Mouse (Mus musculus): ENCODE data around the gene Apoc3. TPM values are rescaled to one million over a fixed set of nuclear protein-coding genes. Genes with fewer than 3 reads are reported as not detected.

Apoc3 gene
- polyA plus RNA-seq, 1 experiment from 2014 or later: 4.2 TPM

DNA sequence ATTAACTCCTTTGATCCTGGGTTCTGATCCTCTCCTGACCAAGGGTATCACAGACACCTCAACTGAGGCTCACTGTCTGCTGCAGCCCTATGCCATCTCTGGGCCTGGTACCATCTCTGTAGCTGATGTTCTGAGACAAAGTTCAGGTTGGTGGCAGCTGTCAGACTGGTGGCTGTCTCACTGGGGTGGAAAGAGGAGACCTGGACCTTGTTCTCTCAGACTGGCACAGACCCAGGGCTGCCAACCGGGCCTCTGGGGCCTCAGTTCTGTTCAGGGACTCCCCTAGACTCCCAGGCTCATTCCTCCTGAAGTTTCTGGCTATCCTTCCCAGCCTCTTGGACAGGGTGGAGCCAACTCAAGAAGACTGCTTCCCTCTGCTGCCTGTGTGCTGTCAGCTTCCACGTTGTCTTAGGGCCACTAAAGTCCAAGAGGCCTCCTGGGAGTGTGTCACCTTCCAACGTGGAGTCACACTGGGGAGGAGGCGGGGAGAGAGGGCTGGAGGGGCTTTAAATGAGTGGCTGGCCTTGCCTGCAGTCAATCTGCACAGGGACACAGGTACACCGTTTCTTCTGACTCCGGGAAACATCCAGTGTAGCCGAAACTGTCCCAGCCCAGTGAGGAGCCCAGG is 5.2 kb upstream of the Apoc3 start, which contains the start of gene Apoa4:
TSS of gene Apoa4 (plus strand) at position 171 of the 628 bp plus-strand sequence.
- 61% methylated on average over 7 of the region's 7 CpGs for WGBS
- Histone ChIP-seq H3K27me3 (replicated peaks; ENCODE audit: control insufficient read depth, insufficient read depth, low read length) (no peaks in the 10 kb centered on the region), H3K36me3 (ENCODE audit: control insufficient read depth, insufficient read depth, low read length) (no peaks in the 10 kb centered on the region), H3K27ac (ENCODE audit: low read depth, low read length) (no peak within 1 kb of the TSS), H3K4me1 (replicated peaks; ENCODE audit: control insufficient read depth, insufficient read depth, low read length) (peaks cover under 1% of the 10 kb centered on the region; the same call in 1 of the 2 replicates), H3K4me3 (ENCODE audit: low read depth, low read length) (no peak within 1 kb of the TSS), H3K4me2 (no peak within 1 kb of the TSS), H3K9ac (ENCODE audit: low read depth, low read length) (no peak within 1 kb of the TSS), H3K9me3 (ENCODE audit: control insufficient read depth, low read length) (no peaks in the 10 kb centered on the region)
- ATAC-seq (replicated peaks; ENCODE audit: low FRiP score): no peak
- DNase-seq (ENCODE audit: low spot score): no peak

DNA sequence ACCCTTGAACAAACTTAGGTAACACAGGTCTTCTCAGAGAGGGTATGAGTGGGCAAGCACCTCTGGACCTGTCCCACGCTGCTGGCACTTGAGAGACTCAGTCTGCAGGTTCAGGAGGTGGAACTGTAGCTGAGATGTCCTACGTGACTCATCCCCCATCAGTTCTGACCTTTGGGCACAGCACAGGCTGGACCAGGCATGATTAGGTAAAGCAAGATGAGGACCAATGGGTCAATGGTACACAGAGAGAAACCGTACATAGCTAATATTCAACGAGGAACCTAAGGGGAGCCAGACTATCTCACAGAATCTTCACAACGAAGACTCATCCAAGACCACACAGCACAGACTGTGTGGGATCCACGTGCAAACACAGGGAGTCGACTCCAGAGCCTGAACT is 3.4 kb upstream of the Apoc3 start:
- no peaks in the 10 kb centered on the region for H3K9me3 ChIP-seq (ENCODE audit: control insufficient read depth, low read length)
- H3K4me1 ChIP-seq (replicated peaks; ENCODE audit: control insufficient read depth, insufficient read depth, low read length): peaks cover 4% of the 10 kb centered on the region; the same call in 1 of the 2 replicates
- DNase-seq (ENCODE audit: low spot score) (no peak), ATAC-seq (replicated peaks; ENCODE audit: low FRiP score) (no peak)
- 78% methylated on average over 7 of the region's 7 CpGs for WGBS
- no peak overlapping the region for H3K27ac ChIP-seq (ENCODE audit: low read depth, low read length)
- H3K4me3 ChIP-seq (ENCODE audit: low read depth, low read length): no peak overlapping the region
- H3K4me2 ChIP-seq: no peak overlapping the region
- no peaks in the 10 kb centered on the region for H3K36me3 ChIP-seq (ENCODE audit: control insufficient read depth, insufficient read depth, low read length)
- no peaks in the 10 kb centered on the region for H3K27me3 ChIP-seq (replicated peaks; ENCODE audit: control insufficient read depth, insufficient read depth, low read length)
- H3K9ac ChIP-seq (ENCODE audit: low read depth, low read length): no peak overlapping the region

DNA sequence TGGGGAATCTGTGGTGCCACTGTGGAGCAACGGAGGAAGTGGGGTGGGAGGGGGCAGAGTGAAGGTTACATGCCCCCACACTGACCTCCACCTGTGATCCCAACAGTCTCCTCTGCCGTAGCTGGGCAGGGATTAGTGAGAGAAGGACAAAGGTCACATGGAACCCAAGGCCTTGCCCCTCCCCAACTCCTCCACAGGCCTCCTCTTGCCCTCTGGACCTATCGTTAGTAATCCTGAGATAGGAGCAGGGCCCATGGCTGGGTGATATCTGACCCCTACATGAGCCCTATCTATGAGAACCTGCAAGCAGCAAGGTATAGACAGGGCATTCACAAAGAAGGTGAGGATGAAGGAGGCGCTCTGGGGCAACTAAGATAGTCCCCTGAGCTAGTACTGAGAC is 213 bp upstream of the Apoc3 start:
- H3K9ac ChIP-seq (ENCODE audit: low read depth, low read length): no peak overlapping the region
- no peak for DNase-seq (ENCODE audit: low spot score)
- no peak overlapping the region for H3K4me2 ChIP-seq
- no peaks in the 10 kb centered on the region for H3K9me3 ChIP-seq (ENCODE audit: control insufficient read depth, low read length)
- no peak overlapping the region for H3K27ac ChIP-seq (ENCODE audit: low read depth, low read length)
- H3K4me3 ChIP-seq (ENCODE audit: low read depth, low read length): no peak overlapping the region
- H3K36me3 ChIP-seq (ENCODE audit: control insufficient read depth, insufficient read depth, low read length): no peaks in the 10 kb centered on the region
- peak; percentile 76 for ATAC-seq (replicated peaks; ENCODE audit: low FRiP score)
- no peaks in the 10 kb centered on the region; the same call in none of the 2 replicates for H3K27me3 ChIP-seq (replicated peaks; ENCODE audit: control insufficient read depth, insufficient read depth, low read length)
- 36% methylated on average over 4 of the region's 4 CpGs for WGBS
- H3K4me1 ChIP-seq (replicated peaks; ENCODE audit: control insufficient read depth, insufficient read depth, low read length): peaks cover 4% of the 10 kb centered on the region; the same call in 1 of the 2 replicates

DNA sequence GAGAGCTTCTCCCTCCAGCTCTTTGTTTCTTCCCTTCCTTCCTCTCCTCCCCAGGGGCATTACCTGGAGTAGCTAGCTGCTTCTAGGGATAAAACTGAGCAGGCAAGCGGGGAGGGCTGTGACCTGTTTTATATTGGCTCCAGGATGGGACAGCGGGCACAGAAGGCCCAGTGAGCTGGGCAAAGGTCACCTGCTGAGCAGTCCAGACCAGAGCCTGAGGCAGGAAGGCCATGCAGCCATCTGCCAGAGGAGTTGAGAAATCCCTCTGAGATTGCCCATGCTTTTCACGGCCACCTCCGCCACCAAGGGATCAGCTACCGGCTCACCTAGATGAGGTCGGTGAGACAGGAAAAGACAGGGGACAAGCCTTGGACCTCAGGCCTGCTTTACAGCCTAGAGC is 240 bp downstream of the Apoc3 start:
- ATAC-seq (replicated peaks; ENCODE audit: low FRiP score) (no peak), DNase-seq (ENCODE audit: low spot score) (no peak)
- no peak overlapping the region for H3K27ac ChIP-seq (ENCODE audit: low read depth, low read length)
- no peak overlapping the region for H3K9ac ChIP-seq (ENCODE audit: low read depth, low read length)
- H3K4me2 ChIP-seq: no peak overlapping the region
- no peaks in the 10 kb centered on the region; the same call in none of the 2 replicates for H3K27me3 ChIP-seq (replicated peaks; ENCODE audit: control insufficient read depth, insufficient read depth, low read length)
- H3K4me3 ChIP-seq (ENCODE audit: low read depth, low read length): no peak overlapping the region
- no peaks in the 10 kb centered on the region for H3K36me3 ChIP-seq (ENCODE audit: control insufficient read depth, insufficient read depth, low read length)
- no peaks in the 10 kb centered on the region for H3K9me3 ChIP-seq (ENCODE audit: control insufficient read depth, low read length)
- 81% methylated on average over 6 of the region's 6 CpGs for WGBS
- peaks cover 6% of the 10 kb centered on the region; the same call in 1 of the 2 replicates for H3K4me1 ChIP-seq (replicated peaks; ENCODE audit: control insufficient read depth, insufficient read depth, low read length)

DNA sequence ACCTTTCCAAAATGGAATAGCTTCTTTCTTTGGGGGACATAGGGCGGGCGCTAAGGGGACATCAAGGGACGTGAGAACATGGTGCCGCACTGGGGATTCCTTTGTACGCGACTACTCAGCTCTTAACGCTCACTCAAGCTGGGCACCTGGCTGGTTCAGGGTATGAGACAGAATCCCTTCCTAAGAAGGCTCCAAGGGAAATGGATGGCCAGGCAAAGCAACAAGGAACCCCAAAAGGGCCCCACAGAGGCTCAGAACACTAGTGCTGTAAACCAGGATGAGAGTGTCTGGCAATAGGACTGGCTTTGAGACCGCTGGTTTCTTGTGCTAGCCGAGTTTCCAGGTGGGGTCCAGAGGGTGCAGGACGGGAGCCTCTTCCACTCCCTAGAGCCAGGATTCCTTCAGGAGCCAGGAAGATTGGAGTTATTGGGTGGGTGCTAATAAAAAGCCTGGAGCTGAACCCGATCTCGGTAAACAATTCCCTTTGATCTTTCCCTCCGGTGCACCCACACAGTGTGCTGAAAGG is 4.9 kb downstream of the Apoc3 start:
- H3K27ac ChIP-seq (ENCODE audit: low read depth, low read length): peak overlapping the region; percentile 49; the same call in 1 of the 2 replicates
- no peak for DNase-seq (ENCODE audit: low spot score)

DNA sequence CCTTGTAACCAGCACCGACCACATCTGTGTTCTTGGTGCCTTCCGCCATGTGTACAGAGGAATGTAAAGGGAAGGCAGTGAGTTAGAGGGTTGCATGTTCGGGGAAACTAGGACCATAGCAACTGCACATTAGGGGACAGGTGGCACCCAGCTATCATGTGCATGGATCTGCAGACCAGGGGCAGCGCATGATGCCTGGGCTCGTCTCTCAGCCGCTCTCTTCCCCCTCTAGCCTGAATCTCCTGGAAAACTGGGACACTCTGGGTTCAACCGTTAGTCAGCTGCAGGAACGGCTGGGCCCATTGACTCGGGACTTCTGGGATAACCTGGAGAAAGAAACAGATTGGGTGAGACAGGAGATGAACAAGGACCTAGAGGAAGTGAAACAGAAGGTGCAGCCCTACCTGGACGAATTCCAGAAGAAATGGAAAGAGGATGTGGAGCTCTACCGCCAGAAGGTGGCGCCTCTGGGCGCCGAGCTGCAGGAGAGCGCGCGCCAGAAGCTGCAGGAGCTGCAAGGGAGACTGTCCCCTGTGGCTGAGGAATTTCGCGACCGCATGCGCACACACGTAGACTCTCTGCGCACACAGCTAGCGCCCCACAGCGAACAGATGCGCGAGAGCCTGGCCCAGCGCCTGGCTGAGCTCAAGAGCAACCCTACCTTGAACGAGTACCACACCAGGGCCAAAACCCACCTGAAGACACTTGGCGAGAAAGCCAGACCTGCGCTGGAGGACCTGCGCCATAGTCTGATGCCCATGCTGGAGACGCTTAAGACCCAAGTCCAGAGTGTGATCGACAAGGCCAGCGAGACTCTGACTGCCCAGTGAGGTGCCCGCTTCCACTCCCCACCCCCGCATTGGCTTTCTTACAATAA is 5.6 kb downstream of the Apoc3 start:
- Histone ChIP-seq H3K9ac (ENCODE audit: low read depth, low read length) (peak overlapping the region; percentile 71), H3K4me3 (ENCODE audit: low read depth, low read length) (peak overlapping the region; percentile 60), H3K4me2 (peak overlapping the region; percentile 86), H3K4me1 (replicated peaks; ENCODE audit: control insufficient read depth, insufficient read depth, low read length) (peaks cover 9% of the 10 kb centered on the region), H3K27me3 (replicated peaks; ENCODE audit: control insufficient read depth, insufficient read depth, low read length) (no peaks in the 10 kb centered on the region; the same call in none of the 2 replicates), H3K9me3 (ENCODE audit: control insufficient read depth, low read length) (no peaks in the 10 kb centered on the region), H3K36me3 (ENCODE audit: control insufficient read depth, insufficient read depth, low read length) (no peaks in the 10 kb centered on the region), H3K27ac (ENCODE audit: low read depth, low read length) (peak overlapping the region; percentile 49; the same call in 1 of the 2 replicates)
- ATAC-seq (replicated peaks; ENCODE audit: low FRiP score): peak; percentile 77
- DNase-seq (ENCODE audit: low spot score): peak; percentile 79
- 16% methylated on average over 37 of the region's 37 CpGs for WGBS

More for the DNA sequence above, 4.9 kb downstream of the Apoc3 start:
- Histone ChIP-seq H3K4me1 (replicated peaks; ENCODE audit: control insufficient read depth, insufficient read depth, low read length) (peaks cover 10% of the 10 kb centered on the region; the same call in 1 of the 2 replicates), H3K27me3 (replicated peaks; ENCODE audit: control insufficient read depth, insufficient read depth, low read length) (no peaks in the 10 kb centered on the region; the same call in none of the 2 replicates), H3K4me3 (ENCODE audit: low read depth, low read length) (peak overlapping the region; percentile 60), H3K4me2 (peak overlapping the region; percentile 86), H3K9me3 (ENCODE audit: control insufficient read depth, low read length) (no peaks in the 10 kb centered on the region), H3K36me3 (ENCODE audit: control insufficient read depth, insufficient read depth, low read length) (no peaks in the 10 kb centered on the region), H3K9ac (ENCODE audit: low read depth, low read length) (peak overlapping the region; percentile 71)
- WGBS: 31% methylated on average over 13 of the region's 13 CpGs
- no peak; the same call in 1 of the 2 replicates for ATAC-seq (replicated peaks; ENCODE audit: low FRiP score)

DNA sequence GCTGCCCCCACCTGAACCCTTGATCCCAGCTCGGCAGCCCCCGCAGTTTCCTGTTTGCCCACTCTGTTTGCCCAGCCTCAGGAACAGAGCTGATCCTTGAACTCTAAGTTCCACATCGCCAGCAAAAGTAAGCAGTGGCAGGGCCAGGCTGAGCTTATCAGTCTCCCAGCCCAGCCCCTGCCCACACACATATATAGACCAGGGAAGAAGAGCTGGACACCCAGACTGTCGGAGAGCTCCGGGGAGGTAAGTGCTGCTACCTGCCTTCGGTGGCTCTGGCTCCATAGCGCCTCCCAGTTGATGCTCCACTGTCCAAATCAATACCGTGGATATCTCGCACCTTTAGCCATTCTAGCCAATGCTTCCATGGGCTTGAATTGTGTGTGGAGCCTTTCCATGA is 6.9 kb downstream of the Apoc3 start, which contains the start of gene Apoa1:
TSS of gene Apoa1 (plus strand) at position 90 of the 400 bp plus-strand sequence.
- DNase-seq (ENCODE audit: low spot score): no peak
- no peaks in the 10 kb centered on the region; the same call in none of the 2 replicates for H3K27me3 ChIP-seq (replicated peaks; ENCODE audit: control insufficient read depth, insufficient read depth, low read length)
- H3K27ac ChIP-seq (ENCODE audit: low read depth, low read length): peak within 1 kb of the TSS; percentile 37
- H3K9me3 ChIP-seq (ENCODE audit: control insufficient read depth, low read length): no peaks in the 10 kb centered on the region
- H3K4me1 ChIP-seq (replicated peaks; ENCODE audit: control insufficient read depth, insufficient read depth, low read length): peaks cover 11% of the 10 kb centered on the region
- peak within 1 kb of the TSS; percentile 86 for H3K4me2 ChIP-seq
- 58% methylated on average over 9 of the region's 9 CpGs for WGBS
- H3K36me3 ChIP-seq (ENCODE audit: control insufficient read depth, insufficient read depth, low read length): no peaks in the 10 kb centered on the region
- H3K9ac ChIP-seq (ENCODE audit: low read depth, low read length): 0 out of 2 replicates have a peak within 1 kb of the TSS, but pooled peaks have one; percentile 1
- ATAC-seq (replicated peaks; ENCODE audit: low FRiP score): peak; percentile 29
- peak within 1 kb of the TSS; percentile 60 for H3K4me3 ChIP-seq (ENCODE audit: low read depth, low read length)

DNA sequence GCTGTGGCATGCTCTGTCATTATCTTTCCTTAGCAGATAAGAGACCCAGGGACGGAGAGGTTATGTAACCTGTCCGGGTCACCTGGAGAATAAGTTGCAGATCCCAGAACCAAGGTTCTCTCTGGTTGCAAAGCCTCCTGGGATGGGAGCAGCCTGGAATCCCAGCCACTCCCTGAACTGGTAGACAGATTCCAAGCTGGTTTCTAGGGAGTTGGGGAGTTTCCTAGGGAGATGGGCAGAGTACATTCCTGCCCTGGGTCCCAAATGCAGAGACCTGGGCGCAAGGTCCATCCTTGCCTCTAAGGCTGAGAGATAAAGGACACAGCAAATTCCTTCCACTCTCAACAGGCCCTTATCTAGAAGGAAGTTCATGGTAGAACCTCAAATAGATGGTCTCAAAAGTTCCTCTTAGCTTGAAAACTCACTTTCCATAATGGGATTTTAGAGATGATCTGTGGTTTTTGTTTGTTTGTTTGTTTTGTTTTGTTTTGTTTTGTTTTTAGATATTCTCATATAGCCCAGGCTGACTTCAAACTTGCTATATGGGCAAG is 8.3 kb downstream of the Apoc3 start:
- H3K36me3 ChIP-seq (ENCODE audit: control insufficient read depth, insufficient read depth, low read length): peaks cover 2% of the 10 kb centered on the region; the same call in 1 of the 2 replicates
- no peak for DNase-seq (ENCODE audit: low spot score)

More for the DNA sequence above, 8.3 kb downstream of the Apoc3 start:
- H3K9ac ChIP-seq (ENCODE audit: low read depth, low read length): no peak overlapping the region
- ATAC-seq (replicated peaks; ENCODE audit: low FRiP score): no peak
- peaks cover 11% of the 10 kb centered on the region for H3K4me1 ChIP-seq (replicated peaks; ENCODE audit: control insufficient read depth, insufficient read depth, low read length)
- 68% methylated on average over 3 of the region's 3 CpGs for WGBS
- H3K27me3 ChIP-seq (replicated peaks; ENCODE audit: control insufficient read depth, insufficient read depth, low read length): no peaks in the 10 kb centered on the region; the same call in 1 of the 2 replicates
- no peak overlapping the region for H3K4me3 ChIP-seq (ENCODE audit: low read depth, low read length)
- no peak overlapping the region for H3K27ac ChIP-seq (ENCODE audit: low read depth, low read length)
- H3K9me3 ChIP-seq (ENCODE audit: control insufficient read depth, low read length): no peaks in the 10 kb centered on the region
- H3K4me2 ChIP-seq: no peak overlapping the region
